Mouse (Mus musculus): ENCODE measurements around the gene Dnah8. TPM values are rescaled to one million over a fixed set of nuclear protein-coding genes. Genes with fewer than 3 reads are reported as not detected.

Gene Dnah8
- polyA plus RNA-seq, 1 experiment from 2014 or later = 9.8 TPM

DNA sequence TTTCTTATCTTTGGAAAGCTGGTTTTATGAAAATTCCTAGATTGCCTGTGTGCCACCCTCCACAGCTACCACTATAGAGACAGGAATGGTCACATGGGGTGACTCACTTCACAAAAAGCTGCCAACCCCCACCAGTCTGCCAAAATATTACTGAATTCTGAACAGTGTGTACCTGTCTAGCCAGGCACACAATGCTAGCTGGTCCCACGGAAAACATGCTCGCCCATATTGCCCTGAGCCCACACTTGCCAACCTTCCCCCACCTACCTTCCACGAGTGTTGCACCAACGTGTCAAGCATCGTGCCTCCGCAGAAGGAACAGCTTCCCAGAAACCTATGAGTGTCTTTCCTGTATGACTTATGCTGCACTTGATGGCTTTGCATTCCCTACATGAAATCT is 43.0 kb upstream of the Dnah8 start:
- Histone ChIP-seq H3K27ac (ENCODE audit: low read length) (no peak overlapping the region), H3K4me2 (replicated peaks; ENCODE audit: low read depth, low read length) (no peak overlapping the region), H3K4me1 (ENCODE audit: insufficient read depth, low read depth, low read length) (peaks cover 5% of the 10 kb centered on the region; the same call in 1 of the 2 replicates), H3K4me3 (ENCODE audit: low read depth, low read length) (no peak overlapping the region), H3K27me3 (replicated peaks; ENCODE audit: insufficient read depth, low read length) (no peaks in the 10 kb centered on the region), H3K9ac (replicated peaks; ENCODE audit: low read depth) (no peak overlapping the region), H3K9me3 (ENCODE audit: low read length) (no peaks in the 10 kb centered on the region), H3K36me3 (ENCODE audit: insufficient read depth, low read length) (no peaks in the 10 kb centered on the region)
- 72% methylated on average over 6 of the region's 6 CpGs for WGBS
- TF ChIP-seq EP300 (IDR thresholded peaks at IDR 0.05) = 0 out of 2 replicates have a peak, but pooled peaks have one; percentile 15
- TF ChIP-seq CTCF (IDR thresholded peaks at IDR 0.05) = no peak
- ATAC-seq (no peak), DNase-seq (ENCODE audit: low spot score) (no peak)

DNA sequence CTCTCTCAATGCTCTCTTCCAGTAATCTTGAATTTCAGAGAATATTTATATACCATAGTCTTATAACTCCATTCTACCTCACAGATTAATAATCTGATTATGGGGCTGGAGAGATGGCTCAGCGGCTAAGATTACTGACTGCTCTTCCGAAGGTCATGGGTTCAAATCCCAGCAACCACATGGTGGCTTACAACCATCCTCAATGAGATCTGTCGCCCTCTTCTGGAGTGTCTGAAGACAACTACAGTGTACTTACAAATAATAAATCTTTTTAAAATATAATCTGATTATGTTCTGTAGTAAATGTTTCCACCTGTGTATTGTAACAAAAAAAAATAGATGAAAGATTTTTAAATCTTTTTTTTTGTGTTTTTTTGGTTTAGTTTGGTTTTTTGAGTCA is 41.8 kb upstream of the Dnah8 start:
- 75% methylated on average over 3 of the region's 3 CpGs for WGBS
- Histone ChIP-seq H3K27ac (ENCODE audit: low read length) (no peak overlapping the region), H3K4me2 (replicated peaks; ENCODE audit: low read depth, low read length) (no peak overlapping the region), H3K4me3 (ENCODE audit: low read depth, low read length) (no peak overlapping the region), H3K9me3 (ENCODE audit: low read length) (no peaks in the 10 kb centered on the region), H3K27me3 (replicated peaks; ENCODE audit: insufficient read depth, low read length) (no peaks in the 10 kb centered on the region), H3K9ac (replicated peaks; ENCODE audit: low read depth) (no peak overlapping the region), H3K4me1 (ENCODE audit: insufficient read depth, low read depth, low read length) (no peaks in the 10 kb centered on the region), H3K36me3 (ENCODE audit: insufficient read depth, low read length) (no peaks in the 10 kb centered on the region)
- TF ChIP-seq EP300 (IDR thresholded peaks at IDR 0.05) (no peak), CTCF (IDR thresholded peaks at IDR 0.05) (no peak)
- no peak for ATAC-seq
- no peak for DNase-seq (ENCODE audit: low spot score)

DNA sequence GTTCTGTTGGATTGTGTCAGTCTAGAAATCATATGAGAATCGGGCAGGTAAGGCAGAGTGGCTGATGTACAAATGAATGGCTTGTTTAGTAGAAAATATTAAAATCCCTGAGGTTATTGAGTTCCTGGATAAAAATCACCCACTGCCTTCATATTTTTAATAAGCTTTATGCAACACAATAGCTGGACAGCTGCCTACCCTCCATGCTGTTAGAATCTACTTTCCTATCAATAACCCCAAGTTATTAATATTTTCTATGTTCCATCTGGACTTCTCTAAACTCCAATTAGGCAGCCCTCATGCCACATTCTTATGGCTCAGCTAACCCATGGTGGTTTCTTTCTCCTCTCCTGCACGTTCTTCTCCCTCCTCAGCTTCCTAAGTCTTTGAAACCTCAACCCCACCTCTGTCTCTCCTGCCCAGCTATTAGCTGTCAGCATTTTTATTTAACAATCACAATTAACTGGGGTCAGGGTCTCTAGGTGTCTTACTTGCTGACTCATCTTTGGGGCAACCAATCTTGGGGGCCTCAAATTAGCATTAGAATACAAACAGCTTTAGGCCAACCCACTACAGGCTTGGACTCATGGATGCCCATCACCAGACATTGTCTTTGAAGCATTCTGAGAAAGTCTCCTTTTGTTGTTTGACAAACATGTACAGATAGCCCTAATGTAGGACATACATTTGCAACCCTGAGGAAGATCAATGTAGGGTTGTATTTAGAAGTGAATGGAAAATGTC is 40.7 kb upstream of the Dnah8 start:
- Histone ChIP-seq H3K36me3 (ENCODE audit: insufficient read depth, low read length) (no peaks in the 10 kb centered on the region), H3K9ac (replicated peaks; ENCODE audit: low read depth) (no peak overlapping the region), H3K4me2 (replicated peaks; ENCODE audit: low read depth, low read length) (no peak overlapping the region), H3K9me3 (ENCODE audit: low read length) (no peaks in the 10 kb centered on the region), H3K4me1 (ENCODE audit: insufficient read depth, low read depth, low read length) (no peaks in the 10 kb centered on the region), H3K4me3 (ENCODE audit: low read depth, low read length) (no peak overlapping the region), H3K27ac (ENCODE audit: low read length) (no peak overlapping the region), H3K27me3 (replicated peaks; ENCODE audit: insufficient read depth, low read length) (no peaks in the 10 kb centered on the region)
- no peak for TF ChIP-seq EP300 (IDR thresholded peaks at IDR 0.05)
- ATAC-seq (no peak), DNase-seq (ENCODE audit: low spot score) (no peak)
- 72% methylated on average over 2 of the region's 2 CpGs for WGBS

DNA sequence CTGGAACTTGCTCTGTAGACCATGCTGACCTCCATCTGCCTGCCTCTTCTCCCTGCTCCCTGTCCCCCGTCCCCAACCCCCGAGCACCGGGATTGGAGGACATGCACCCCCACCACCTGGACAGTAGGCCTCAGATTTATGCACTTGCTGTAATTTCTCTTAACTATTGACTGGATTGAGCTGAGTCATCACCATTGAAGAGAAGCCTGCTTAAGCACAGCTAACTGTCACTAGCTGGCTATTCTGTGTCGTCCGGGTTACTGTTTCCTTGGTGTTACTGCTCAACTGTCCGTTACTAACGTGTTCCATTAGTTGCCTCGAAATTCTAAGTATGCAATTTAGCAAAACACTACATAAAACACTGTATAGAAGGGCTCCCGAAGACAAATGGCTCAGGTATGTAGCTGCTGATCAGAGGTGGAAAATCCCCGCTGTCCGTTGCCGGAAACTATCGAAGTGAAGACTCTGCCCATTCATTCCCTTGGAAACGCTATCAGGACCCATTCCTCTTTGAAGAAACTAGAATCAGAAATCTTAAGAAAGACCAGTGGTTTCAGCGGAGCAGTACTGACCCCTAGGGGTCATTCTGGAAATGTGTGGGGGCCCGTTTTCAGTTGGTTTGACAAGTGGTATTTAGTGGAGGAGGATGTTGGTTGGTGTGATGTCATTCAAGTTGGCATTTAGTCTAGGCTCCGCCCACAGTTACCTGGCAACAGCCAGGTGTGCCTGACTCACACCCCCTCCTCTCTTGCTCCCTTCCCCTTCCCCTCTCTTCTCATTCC is 33.5 kb upstream of the Dnah8 start:
- 45% methylated on average over 17 of the region's 17 CpGs for WGBS
- DNase-seq (ENCODE audit: low spot score) = peak; percentile 80
- no peak overlapping the region for H3K4me3 ChIP-seq (ENCODE audit: low read depth, low read length)
- peak; percentile 61 for ATAC-seq
- H3K9me3 ChIP-seq (ENCODE audit: low read length) = no peaks in the 10 kb centered on the region
- no peaks in the 10 kb centered on the region for H3K4me1 ChIP-seq (ENCODE audit: insufficient read depth, low read depth, low read length)
- H3K4me2 ChIP-seq (replicated peaks; ENCODE audit: low read depth, low read length) = no peak overlapping the region
- H3K36me3 ChIP-seq (ENCODE audit: insufficient read depth, low read length) = peaks cover 17% of the 10 kb centered on the region; the same call in 1 of the 2 replicates
- no peak overlapping the region for H3K27ac ChIP-seq (ENCODE audit: low read length)
- no peaks in the 10 kb centered on the region for H3K27me3 ChIP-seq (replicated peaks; ENCODE audit: insufficient read depth, low read length)
- no peak overlapping the region for H3K9ac ChIP-seq (replicated peaks; ENCODE audit: low read depth)
- TF ChIP-seq CTCF (IDR thresholded peaks at IDR 0.05) (peak; percentile 84), EP300 (IDR thresholded peaks at IDR 0.05) (no peak)

DNA sequence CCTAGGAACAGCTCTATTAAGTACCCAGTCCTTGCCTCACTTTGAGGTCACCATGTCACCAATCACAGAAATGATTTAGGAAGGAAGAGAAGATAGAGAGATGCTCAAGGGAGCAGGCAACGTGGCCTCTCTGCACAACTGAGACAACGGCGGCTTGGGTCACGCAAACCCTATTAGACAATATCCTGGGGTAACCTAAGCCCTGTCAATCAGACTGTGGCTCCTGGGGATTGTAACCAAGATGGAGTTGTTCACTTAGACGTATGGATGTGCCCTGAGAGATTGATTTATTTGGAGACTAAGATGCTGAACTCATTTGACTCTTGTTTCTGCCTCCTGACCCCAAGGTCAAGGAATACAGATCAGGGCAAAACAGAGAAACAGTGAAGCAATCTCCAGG is 29.7 kb upstream of the Dnah8 start:
- Histone ChIP-seq H3K4me1 (ENCODE audit: insufficient read depth, low read depth, low read length) (no peaks in the 10 kb centered on the region), H3K4me2 (replicated peaks; ENCODE audit: low read depth, low read length) (no peak overlapping the region), H3K4me3 (ENCODE audit: low read depth, low read length) (no peak overlapping the region), H3K9ac (replicated peaks; ENCODE audit: low read depth) (no peak overlapping the region), H3K9me3 (ENCODE audit: low read length) (no peaks in the 10 kb centered on the region), H3K27ac (ENCODE audit: low read length) (no peak overlapping the region), H3K36me3 (ENCODE audit: insufficient read depth, low read length) (peaks cover 31% of the 10 kb centered on the region; the same call in 1 of the 2 replicates), H3K27me3 (replicated peaks; ENCODE audit: insufficient read depth, low read length) (no peaks in the 10 kb centered on the region)
- TF ChIP-seq EP300 (IDR thresholded peaks at IDR 0.05) (no peak), CTCF (IDR thresholded peaks at IDR 0.05) (no peak)
- no peak for ATAC-seq
- DNase-seq (ENCODE audit: low spot score) = no peak
- WGBS = 63% methylated on average over 5 of the region's 5 CpGs

DNA sequence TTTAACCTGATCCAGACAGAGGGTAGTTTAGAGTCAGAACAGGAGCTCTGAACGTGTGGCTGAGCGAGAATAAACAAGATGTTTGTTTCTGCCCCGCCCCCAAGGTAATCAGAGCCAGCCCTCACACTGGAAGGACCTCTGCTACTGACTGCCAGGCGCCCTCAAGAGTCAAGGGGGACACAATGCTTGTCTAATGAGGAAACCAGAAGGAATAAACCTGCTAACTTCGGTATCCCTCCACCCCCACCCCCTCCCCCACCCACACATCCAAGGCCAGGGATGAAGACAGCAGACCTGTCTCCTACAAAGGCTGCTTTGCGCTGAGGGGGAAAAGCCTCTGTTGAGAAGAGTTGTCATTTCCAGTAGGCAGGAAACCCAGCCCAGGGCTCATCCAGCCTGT is 29.3 kb upstream of the Dnah8 start:
- Histone ChIP-seq H3K4me3 (ENCODE audit: low read depth, low read length) (no peak overlapping the region), H3K36me3 (ENCODE audit: insufficient read depth, low read length) (peaks cover 31% of the 10 kb centered on the region; the same call in 1 of the 2 replicates), H3K4me1 (ENCODE audit: insufficient read depth, low read depth, low read length) (no peaks in the 10 kb centered on the region), H3K27me3 (replicated peaks; ENCODE audit: insufficient read depth, low read length) (no peaks in the 10 kb centered on the region), H3K9ac (replicated peaks; ENCODE audit: low read depth) (no peak overlapping the region), H3K9me3 (ENCODE audit: low read length) (no peaks in the 10 kb centered on the region), H3K4me2 (replicated peaks; ENCODE audit: low read depth, low read length) (no peak overlapping the region), H3K27ac (ENCODE audit: low read length) (no peak overlapping the region)
- TF ChIP-seq EP300 (IDR thresholded peaks at IDR 0.05) = no peak
- no peak for TF ChIP-seq CTCF (IDR thresholded peaks at IDR 0.05)
- WGBS = 52% methylated on average over 6 of the region's 6 CpGs
- DNase-seq (ENCODE audit: low spot score) (no peak), ATAC-seq (no peak)
